Mouse (Mus musculus) spleen, postnatal 36 days (tissue): ENCODE measurements around the gene Dnajc11.

Source experiments
- DNase-seq, 2 experiments: peaks; one replicate each; pipeline ENCODE4 v3.0.0; 2022; ENCODE audit warnings: low spot score in 2 of 2, mixed read lengths in 1 of 2

Gene Dnajc11

DNA sequence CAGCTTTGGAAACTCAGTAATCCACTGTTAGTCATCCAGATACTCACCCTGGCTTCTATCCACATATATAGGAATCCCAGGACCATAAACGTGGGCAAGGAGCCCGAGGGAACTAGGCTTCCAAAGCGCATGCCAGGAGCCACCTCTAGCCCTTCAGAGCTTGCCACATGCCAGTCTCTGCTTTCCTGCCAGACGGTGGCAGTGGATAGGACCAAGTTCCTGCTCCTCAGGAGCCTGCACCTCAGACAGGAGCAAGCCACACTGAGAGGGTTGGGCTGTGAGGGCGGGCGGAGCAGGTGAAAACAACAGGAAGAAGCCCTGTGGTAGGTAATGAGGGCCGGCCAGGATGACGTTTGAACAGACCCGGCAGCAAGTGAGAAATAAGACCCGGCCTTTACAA, 52.4 kb downstream of the Dnajc11 start:
- no peak for DNase-seq

DNA sequence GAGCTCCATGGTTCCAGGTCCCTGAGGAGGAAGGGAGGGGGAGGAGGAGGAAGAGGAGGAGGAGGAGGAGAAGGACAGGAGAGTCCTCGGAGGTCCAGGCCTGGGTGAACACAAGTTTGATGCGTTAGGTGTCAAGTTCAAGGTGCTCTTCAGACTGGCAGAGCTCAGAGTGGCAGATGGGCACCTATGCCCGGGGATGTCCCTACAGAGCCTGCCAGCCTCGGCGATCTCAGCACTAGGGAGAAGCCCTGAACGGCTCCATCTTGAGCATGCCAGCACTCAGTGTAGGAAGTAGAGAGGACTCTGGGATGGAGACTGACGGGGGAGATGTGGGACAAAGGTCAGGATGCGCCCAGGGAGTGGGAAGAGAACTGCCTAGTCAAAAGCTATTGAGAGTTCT, 53.2 kb downstream of the Dnajc11 start:
- no peak for DNase-seq

- no peak for DNase-seq
Measured at GRCm38 (mm10) chr4:151988014-151988341, 54.5 kb downstream of the Dnajc11 start.

DNA sequence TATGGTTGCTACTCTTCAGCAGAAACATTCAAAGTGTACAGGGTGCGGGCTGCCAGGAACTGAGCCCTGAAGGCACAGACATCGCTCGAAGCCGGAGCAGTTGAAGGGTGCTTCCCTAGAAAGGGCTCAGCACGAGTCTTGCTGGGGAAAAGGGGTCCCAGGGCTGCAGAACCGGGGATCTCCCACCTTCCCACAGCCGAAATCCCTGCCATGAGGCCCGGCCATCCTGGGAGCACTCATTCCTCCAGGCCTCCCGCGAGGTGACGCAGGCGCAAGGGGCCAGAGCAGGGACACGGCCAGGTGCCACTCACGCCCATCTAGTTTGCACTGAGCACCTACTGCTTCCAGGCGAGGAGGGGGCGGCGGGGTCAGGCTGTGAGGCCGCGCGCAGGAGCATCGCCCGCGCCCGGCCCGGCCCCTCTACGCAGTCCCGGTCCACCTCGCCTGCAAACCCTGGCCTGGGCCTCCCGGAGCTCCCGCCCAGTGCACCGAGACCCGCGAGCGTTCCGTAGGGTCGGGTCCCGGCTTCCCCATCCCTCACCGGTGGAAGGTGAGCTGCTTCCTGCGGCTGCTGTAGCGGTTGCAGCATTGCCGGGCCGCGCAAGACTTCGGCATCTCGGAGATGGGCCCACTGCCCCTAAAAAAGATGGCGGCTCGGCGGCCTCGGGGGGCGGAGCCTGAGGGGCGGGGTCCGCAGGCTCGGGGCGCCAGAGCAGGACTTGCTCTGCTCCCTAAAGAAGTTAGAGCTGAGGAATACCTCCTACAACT, 55.0 kb downstream of the Dnajc11 start, which contains the start of gene Thap3:
TSS of gene Thap3 (minus strand) at position 656 of the 768 bp plus-strand sequence.
- peak; percentile 80 for DNase-seq

DNA sequence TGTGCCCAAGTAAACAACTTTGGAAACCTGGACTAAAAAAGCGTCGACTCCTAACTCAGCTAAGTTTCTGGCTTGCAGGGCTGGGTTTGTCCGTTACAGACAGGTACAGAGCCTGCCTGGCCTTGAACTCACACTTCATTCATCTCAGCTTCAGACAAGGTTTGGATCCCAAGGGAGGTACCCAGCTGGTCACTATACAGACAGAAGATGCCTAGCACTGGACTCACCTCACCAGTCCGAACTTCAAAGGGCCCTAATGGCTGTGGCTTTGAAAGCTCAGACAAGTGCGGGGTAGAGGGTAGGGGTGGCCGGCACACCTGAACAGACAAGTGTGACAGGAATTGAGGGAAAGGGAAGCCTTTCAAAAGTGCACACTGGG, 55.6 kb downstream of the Dnajc11 start:
- no peak for DNase-seq

GRCm38 (mm10) chr4:151992091-151992490, 58.6 kb downstream of the Dnajc11 start:
- no peak for DNase-seq

DNA sequence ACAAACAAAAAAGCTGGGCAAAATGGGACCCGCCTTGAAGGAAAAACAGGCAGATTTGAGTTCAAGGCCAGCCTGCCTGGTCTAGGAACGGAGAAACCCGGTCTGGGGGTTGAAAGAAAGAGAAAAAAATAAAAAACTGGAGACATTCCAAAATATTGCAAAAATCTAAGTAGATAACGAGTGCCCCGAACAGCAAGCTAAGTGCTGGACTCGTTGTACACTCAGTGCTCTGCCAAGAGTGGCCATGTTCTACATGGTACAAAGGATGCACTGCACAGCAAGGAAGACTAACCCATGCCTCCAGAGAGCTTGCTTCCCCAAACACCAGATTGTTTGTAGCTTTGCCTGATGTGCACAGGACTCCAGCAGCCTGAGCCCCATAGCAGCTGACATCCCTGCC, 59.5 kb downstream of the Dnajc11 start:
- DNase-seq = no peak

DNA sequence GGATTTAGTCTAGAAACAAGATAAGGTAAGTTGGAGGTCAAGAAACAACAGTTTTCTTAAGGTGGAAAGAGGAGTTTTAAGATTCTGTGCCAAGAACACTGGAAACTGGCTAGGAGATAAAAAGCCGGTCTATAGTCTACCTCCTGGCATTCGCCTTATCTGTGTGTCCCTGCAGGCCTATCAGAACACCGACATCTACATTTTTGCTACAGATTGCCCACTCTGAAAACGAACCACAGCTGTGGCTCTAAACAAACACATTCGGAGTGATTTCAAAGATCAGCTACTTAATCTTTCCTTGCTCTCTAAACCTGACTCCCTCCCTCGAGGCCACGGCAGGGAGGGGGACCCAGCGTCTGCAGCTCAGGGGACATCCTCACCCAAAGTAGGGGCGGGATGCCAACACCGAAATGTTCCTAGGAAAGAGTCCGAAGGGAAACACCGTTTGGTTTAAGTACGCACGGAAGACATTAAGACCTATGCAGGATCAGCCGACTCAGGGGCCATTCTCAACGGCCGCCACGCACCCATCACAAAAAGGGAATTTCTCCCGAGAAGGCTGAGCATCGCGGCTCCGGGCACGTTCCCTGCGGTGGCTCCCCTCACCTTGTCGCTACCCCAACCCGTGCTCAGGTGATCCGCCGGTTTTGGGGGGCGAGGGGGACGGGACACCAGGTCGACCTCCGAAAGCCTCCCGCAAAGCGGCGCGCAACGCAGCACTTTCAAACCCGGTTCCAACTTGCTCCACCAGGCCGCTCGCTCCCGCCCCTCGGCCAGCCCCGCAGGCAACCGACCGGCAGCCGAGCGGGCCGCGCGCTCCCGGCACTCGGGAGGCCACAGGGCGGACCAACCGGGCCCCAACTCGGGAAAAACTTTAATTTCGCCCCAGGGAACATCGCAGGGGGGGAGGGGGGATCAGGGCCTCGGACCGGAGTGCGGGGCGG, 61.0 kb downstream of the Dnajc11 start:
- no peak for DNase-seq

DNA sequence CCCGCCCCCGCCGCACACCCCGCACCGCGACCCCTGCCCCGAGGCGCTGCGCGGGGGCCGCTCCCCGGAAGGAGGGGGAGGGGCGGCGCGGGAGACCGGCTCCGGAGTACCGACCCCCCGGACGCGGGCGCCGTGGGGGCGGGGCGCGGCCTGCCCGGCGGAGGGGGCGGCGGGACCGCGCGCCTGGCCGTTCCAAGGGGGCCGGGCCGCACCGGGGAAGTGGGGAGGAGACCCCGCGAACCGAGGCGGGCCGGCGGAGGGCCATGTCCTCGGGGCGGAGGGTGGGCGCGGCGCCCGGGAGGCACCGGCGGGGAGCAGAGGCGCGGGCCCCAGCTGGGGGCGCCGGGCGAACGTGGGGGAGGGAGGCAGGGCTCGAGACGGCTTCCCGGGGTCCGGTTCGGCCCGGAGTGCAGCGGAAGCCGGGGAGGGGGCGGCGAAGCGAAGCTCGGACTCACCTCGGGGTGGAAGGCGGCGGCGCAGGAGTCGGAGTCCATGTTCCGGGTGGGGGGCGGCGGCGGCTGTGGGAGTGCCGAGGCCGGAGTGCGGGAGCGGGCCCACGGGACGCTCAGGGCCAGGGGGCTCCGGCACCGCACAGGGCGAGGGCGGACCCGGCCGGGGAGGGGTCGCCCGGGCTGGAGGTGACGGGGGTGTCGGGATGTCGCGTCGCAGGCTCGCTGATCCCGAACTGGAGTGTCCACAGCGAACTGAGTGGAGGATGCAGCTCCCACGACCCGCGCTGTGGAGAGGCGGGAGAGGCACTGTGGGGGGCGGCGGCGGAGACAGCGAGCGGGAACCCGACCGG, 62.1 kb downstream of the Dnajc11 start:
- no peak for DNase-seq

DNA sequence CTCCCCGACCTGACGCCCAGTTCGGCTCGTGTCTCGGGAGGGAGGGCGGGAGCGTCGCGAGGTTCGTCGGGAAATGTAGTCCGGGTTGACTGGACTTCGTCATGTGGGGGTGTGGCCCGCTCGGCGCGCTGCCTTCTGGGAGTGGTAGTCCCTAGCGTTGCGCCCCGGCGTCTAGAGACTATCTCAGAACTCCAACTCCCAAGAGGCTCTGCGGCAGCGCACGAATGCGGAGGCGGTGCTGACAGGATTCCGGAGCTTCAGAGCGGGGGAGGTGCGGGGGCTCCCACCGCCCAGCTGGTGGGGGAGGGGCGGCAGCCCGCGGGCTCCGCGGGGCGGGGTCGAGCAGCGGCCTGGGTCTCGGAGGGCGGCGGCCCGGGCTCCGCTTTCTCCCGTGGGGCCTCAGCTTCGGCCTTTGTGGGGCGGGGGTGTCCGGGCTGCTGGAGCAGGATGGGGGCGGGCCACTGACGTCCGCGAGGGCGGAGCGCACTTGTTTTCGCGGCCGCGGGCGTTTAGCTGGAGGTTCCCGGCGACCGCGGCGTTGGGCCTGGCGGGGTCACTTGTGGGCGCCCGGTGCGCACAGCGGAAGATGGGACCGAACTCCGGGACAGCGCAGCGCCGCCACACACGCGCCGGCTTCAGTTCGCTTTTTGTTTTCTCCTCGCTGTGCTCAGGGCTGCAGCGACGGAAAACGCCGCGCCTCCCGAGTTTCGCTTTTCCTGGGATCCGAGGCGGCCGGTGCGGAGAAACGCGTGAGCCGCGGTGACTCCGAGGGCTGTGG, 62.9 kb downstream of the Dnajc11 start, which contains the start of gene Phf13:
TSS of gene Phf13 (minus strand) at position 86 of the 778 bp plus-strand sequence.
- DNase-seq = peak; percentile 99

DNA sequence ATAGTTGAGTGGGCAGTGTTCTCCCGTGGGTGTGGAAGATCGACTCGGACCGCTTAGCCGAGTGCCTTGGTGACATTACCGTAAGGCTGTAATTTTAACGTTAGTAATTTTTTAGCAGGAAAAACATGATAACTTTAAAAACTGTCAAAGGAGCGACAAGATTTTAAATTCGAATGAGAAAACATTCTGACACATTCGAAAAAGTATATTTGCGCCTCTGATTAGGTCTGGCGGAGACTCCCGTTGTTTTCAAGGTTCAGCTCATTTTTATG, 63.4 kb downstream of the Dnajc11 start:
- no peak for DNase-seq

DNA sequence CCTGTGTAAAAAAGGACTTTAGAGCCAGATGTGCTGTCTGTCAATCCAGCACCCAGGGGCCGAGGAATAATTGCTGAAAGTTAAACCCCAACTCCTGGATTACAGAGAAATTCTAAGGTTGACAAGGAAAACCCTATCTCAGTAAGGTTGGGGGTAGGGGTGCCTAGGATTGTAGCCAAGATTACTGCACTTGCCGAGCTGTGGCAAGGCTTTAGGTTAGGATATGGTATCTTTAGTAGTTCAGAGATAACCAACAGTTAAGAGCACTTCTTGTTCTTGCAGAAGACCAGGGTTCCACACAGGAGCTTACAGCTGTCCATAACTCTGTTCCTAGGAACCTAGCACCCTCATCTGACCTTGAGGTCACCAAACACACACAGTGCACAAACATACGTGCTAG, 64.2 kb downstream of the Dnajc11 start:
- no peak for DNase-seq

- DNase-seq = no peak
Measured at GRCm38 (mm10) chr4:151999481-151999880, 66.0 kb downstream of the Dnajc11 start.

GRCm38 (mm10) chr4:152000906-152001305, 67.4 kb downstream of the Dnajc11 start:
- no peak for DNase-seq

GRCm38 (mm10) chr4:152001335-152001734, 67.8 kb downstream of the Dnajc11 start:
- DNase-seq = no peak

- DNase-seq = no peak
Measured at GRCm38 (mm10) chr4:152002063-152002462, 68.6 kb downstream of the Dnajc11 start.

GRCm38 (mm10) chr4:152006137-152006536, 72.6 kb downstream of the Dnajc11 start:
- DNase-seq = no peak

DNA sequence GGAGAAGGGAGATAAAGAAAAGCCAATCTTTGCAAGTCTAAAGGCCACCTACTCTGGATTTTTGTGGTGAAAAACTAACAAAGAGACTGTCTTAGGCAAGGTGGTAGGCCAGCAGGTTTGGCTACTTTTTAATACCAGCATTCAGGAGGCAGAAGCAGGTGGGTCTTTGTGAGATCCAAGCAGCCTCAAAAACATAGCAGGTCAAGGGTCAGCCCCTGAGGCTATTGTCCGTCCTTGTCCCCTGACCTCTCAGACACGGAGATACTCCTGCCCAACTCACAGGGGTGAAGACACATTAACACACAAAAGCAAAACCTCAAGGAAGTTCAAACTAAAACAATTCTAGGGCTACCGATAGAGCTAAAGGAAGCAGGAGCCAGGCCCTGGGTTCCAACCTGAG, 73.3 kb downstream of the Dnajc11 start:
- no peak for DNase-seq

- no peak for DNase-seq
Measured at GRCm38 (mm10) chr4:152007481-152008147, 74.1 kb downstream of the Dnajc11 start.

DNA sequence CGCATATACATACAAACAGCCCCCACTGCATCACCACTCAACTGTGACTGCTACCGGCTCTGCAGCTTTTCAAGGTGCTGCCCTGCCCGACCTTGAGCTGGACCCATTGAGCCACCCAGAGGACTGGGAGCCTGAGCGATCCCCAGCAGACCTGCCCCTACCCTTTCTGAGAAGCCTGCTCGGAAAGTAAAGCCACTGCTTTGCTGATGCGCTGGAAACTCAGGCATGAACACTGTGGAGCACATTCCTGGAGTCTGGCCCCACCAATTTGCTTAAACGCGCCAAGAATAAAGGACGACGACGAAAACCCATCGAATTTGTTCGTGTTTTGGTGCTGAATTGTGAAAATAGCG, 74.6 kb downstream of the Dnajc11 start:
- DNase-seq = no peak

- DNase-seq = peak; percentile 92 to 93
Measured at GRCm38 (mm10) chr4:152008622-152009075, 75.2 kb downstream of the Dnajc11 start, which contains the start of gene Klhl21. TSS of gene Klhl21 (plus strand) at chr4:152008803.
